Mouse (Mus musculus): Measurements from ENCODE around the gene Xcl1. TPM values are rescaled to one million over a fixed set of nuclear protein-coding genes. Genes with fewer than 3 reads are reported as not detected.

Gene Xcl1
- polyA plus RNA-seq, 1 experiment = not detected

DNA sequence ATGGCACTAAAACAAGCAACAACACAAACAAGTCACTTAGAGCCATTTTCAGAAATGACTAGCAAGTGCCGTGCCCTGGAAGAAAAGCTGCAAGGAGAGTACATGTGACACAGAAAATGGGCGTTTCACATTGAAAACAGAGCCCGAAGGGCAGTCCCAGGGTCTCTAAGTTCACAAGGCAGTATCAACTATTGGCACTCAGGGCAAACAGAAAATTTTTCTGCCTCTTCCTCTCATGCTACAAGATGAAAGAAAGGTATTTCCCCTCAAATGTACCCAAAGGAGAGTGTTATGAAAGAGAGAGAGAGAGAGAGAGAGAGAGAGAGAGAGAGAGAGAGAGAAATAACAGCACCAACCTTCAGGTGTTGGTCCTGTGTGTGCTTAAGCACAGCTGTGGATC, 53.4 kb downstream of the Xcl1 start:
- Histone ChIP-seq H3K79me2 (ENCODE audit: control insufficient read depth, insufficient read depth) (no peaks in the 10 kb centered on the region), H3K4me3 (ENCODE audit: insufficient read depth, poor library complexity, severe bottlenecking) (no peak overlapping the region), H3K36me3 (ENCODE audit: control insufficient read depth, insufficient read depth) (no peaks in the 10 kb centered on the region), H3K27me3 (ENCODE audit: control insufficient read depth, insufficient read depth, insufficient read length) (no peaks in the 10 kb centered on the region), H3ac (ENCODE audit: control insufficient read depth, insufficient read length, low read depth) (no peak overlapping the region), H3K79me3 (ENCODE audit: low read depth) (no peaks in the 10 kb centered on the region)
- TF ChIP-seq MYOG (IDR thresholded peaks at IDR 0.05; ENCODE audit: control insufficient read depth, extremely low read depth, insufficient read length) (no peak), CEBPB (IDR thresholded peaks at IDR 0.05; ENCODE audit: low read depth) (no peak), MYOD1 (IDR thresholded peaks at IDR 0.05; ENCODE audit: control insufficient read depth, insufficient read length, low read depth) (no peak), FOSL1 (IDR thresholded peaks at IDR 0.05; ENCODE audit: insufficient read depth, low read length, poor library complexity, severe bottlenecking) (no peak), USF1 (IDR thresholded peaks at IDR 0.05; ENCODE audit: low read depth) (no peak), MAX (IDR thresholded peaks at IDR 0.05) (no peak), CTCF (IDR thresholded peaks at IDR 0.05; ENCODE audit: control insufficient read depth, insufficient read depth, insufficient read length) (no peak)

Other genes starting within 250 kb of the Xcl1 start
- gene Dpt, start 138.9 kb downstream of the Xcl1 start, polyA plus RNA-seq (2012; fragmentation: generic; extraction: Trizol) = 0.04 TPM
- gene Tbx19, start 225.2 kb upstream of the Xcl1 start, polyA plus RNA-seq (2012; fragmentation: generic; extraction: Trizol) = not detected